Mouse (Mus musculus) E14TG2a.4 (cell line): ENCODE measurements around the gene Myo10.

ENCODE experiments used
- H3K27me3 ChIP-seq: 2 replicates; pipeline ENCODE4 v1.6.1; 2014; ENCODE audit warnings: low read length, control low read depth; ENCODE audit not compliant: insufficient read depth
- H3K36me3 ChIP-seq: 2 replicates; pipeline ENCODE4 v1.6.1; 2014; ENCODE audit warnings: low read length, control low read depth; ENCODE audit not compliant: insufficient read depth
- H3K4me1 ChIP-seq: replicated peaks from 2 replicates; pipeline ENCODE4 v1.6.1; 2014; ENCODE audit warnings: low read depth, low read length, control low read depth
- H3K4me3 ChIP-seq: replicated peaks from 2 replicates; pipeline ENCODE4 v1.5.1; 2014; ENCODE audit warnings: mild to moderate bottlenecking, low read length
- H3K9me3 ChIP-seq: 2 replicates; pipeline ENCODE4 v1.6.1; 2014; ENCODE audit warnings: low read length, control low read depth
- CTCF ChIP-seq: conservative IDR thresholded peaks from 2 replicates; pipeline ENCODE4 v1.5.1; 2014; ENCODE audit warnings: low read length
- NANOG ChIP-seq: IDR thresholded peaks from 2 replicates; pipeline ENCODE4 v1.6.1; 2014; ENCODE audit warnings: borderline replicate concordance, low read length, mixed read lengths
- POU5F1 ChIP-seq: IDR thresholded peaks from 2 replicates; pipeline ENCODE4 v1.6.1; 2014; ENCODE audit warnings: low read length, borderline replicate concordance

The Myo10 gene

DNA sequence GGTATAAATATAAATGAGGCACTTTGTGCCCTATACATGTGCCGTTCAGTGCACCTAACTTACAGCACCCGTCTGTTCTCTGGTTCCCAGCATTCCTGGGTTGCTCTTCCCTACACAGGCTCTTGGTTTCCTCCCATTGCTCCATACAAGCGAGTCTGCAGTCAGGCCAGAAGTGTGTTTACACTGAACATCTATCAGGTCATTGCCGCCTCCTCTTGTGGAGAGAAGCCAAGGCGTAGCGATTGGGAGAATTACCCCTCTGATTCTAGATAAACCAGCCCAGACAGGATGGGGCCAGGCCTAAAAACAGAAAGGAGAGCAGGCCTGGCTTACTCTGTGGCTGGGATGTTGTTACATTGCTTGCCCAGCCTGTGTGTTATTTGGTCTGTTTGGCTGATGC, 187.3 kb downstream of the Myo10 start:
- Histone ChIP-seq H3K27me3 (no peaks in the 10 kb centered on the region), H3K4me1 (peaks cover 77% of the 10 kb centered on the region), H3K9me3 (peaks cover 14% of the 10 kb centered on the region; the same call in 1 of the 2 replicates), H3K4me3 (no peak overlapping the region), H3K36me3 (peaks cover 98% of the 10 kb centered on the region)
- TF ChIP-seq CTCF (no peak), NANOG (no peak), POU5F1 (no peak)

- H3K4me3 ChIP-seq, result 0 out of 2 replicates have a peak overlapping the region, but pooled peaks have one; percentile 23
- peaks cover 84% of the 10 kb centered on the region for H3K36me3 ChIP-seq
- no peak for TF ChIP-seq NANOG
- TF ChIP-seq POU5F1, result no peak
- no peak for TF ChIP-seq CTCF
Observed at GRCm38 (mm10) chr15:25811834-25812250, 189.5 kb downstream of the Myo10 start.

GRCm38 (mm10) chr15:25812479-25812878, 190.2 kb downstream of the Myo10 start:
- peaks cover 78% of the 10 kb centered on the region for H3K36me3 ChIP-seq
- H3K4me1 ChIP-seq, result peaks cover 52% of the 10 kb centered on the region
- H3K4me3 ChIP-seq, result 0 out of 2 replicates have a peak overlapping the region, but pooled peaks have one; percentile 23
- no peak for TF ChIP-seq NANOG
- peaks cover 12% of the 10 kb centered on the region; the same call in 1 of the 2 replicates for H3K9me3 ChIP-seq
- no peaks in the 10 kb centered on the region for H3K27me3 ChIP-seq

More at GRCm38 (mm10) chr15:25811834-25812250, 189.5 kb downstream of the Myo10 start:
- Histone ChIP-seq H3K4me1 (peaks cover 59% of the 10 kb centered on the region), H3K9me3 (peaks cover 14% of the 10 kb centered on the region; the same call in 1 of the 2 replicates), H3K27me3 (no peaks in the 10 kb centered on the region)

DNA sequence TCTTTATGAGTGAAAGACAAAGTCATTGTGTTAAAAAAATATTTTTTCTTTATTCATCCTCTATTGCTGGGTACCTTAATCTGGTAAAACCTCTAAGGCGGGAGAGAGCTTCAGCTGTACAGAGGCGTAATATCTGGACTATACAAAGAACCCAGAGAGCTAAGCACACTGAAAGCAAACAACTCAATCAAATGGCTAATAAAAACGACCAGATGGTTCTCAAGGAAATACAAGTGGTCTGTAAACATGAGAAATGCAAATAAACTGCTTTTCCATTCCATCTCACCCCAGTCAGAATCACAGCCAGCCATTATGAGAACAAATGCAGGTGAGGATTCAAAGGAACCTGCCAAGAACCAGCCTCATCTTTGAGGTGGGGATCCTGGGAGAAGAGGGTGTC, 192.2 kb downstream of the Myo10 start:
- H3K27me3 ChIP-seq, result no peaks in the 10 kb centered on the region
- H3K36me3 ChIP-seq, result peaks cover 57% of the 10 kb centered on the region
- no peak for TF ChIP-seq NANOG
- TF ChIP-seq POU5F1, result no peak
- no peak for TF ChIP-seq CTCF
- no peak overlapping the region for H3K4me3 ChIP-seq
- 0 out of 2 replicates have a peak, but pooled peaks cover 7% of the 10 kb centered on the region for H3K9me3 ChIP-seq
- H3K4me1 ChIP-seq, result peaks cover 35% of the 10 kb centered on the region

DNA sequence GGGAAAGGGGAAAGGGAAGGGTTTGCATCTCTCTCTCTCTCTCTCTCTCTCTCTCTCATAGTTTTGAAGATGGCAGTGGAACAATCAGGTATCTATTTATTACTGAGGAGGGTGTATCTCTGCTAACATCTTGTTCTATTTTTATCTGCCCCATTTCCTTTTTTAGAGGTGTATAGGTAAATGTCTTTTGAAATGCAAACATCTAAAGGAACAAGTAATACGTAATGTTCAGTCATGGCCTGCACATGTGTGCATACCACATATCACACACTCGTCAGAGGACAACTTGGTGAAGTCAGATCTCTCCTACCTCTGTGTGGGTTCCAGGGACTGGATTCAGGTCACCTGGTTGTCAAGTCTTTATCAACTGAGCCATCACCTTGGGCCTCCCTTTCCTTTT, 194.9 kb downstream of the Myo10 start:
- TF ChIP-seq POU5F1 (no peak), NANOG (no peak), CTCF (no peak)
- H3K4me3 ChIP-seq, result no peak overlapping the region
- peaks cover 31% of the 10 kb centered on the region for H3K36me3 ChIP-seq
- H3K27me3 ChIP-seq, result no peaks in the 10 kb centered on the region
- H3K4me1 ChIP-seq, result peaks cover 10% of the 10 kb centered on the region
- H3K9me3 ChIP-seq, result peaks cover 13% of the 10 kb centered on the region

DNA sequence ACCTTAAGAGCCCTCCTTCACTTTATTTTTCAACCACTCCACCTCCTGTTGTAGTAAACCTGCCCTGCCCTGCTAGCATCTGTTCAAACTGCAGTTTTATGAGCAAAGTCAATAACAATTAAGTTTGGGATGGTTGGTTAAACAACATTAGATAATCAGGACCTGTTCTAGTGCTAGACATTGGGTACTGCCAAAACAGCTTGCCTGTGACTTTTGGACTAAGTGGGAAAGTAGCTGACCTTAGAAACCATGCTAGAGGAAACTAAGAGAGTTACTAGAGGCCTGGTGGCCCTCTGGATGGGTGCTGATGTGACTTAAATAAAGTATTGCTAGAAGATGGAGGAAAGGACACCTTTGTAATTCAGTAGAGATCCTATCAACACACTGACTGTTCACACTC, 199.7 kb downstream of the Myo10 start:
- Histone ChIP-seq H3K36me3 (no peaks in the 10 kb centered on the region), H3K4me1 (0 out of 2 replicates have a peak, but pooled peaks cover 2% of the 10 kb centered on the region)
- TF ChIP-seq POU5F1 (no peak), CTCF (no peak), NANOG (no peak)

DNA sequence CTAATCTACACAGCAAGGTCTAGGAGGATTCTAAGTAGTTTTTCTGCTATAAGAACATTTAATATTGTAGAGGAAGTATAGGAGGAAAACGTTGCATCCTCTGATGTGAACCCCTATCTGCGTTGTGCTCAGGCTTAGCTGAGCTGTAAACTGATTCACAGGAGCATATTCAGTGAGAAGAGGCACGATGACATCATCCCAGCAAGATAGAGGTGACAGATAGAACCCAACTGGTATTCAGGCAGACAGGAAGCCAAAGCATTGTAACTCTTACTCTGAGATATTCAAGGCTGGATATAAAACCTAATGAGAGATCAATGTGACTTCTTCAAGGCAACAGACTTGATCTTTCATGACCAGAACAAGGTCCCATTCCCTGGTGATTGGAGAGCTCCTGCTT, 200.3 kb downstream of the Myo10 start:
- H3K4me3 ChIP-seq, result no peak overlapping the region

More for the DNA sequence above, 199.7 kb downstream of the Myo10 start:
- Histone ChIP-seq H3K27me3 (no peaks in the 10 kb centered on the region; the same call in 1 of the 2 replicates), H3K4me3 (no peak overlapping the region), H3K9me3 (peaks cover 13% of the 10 kb centered on the region)

DNA sequence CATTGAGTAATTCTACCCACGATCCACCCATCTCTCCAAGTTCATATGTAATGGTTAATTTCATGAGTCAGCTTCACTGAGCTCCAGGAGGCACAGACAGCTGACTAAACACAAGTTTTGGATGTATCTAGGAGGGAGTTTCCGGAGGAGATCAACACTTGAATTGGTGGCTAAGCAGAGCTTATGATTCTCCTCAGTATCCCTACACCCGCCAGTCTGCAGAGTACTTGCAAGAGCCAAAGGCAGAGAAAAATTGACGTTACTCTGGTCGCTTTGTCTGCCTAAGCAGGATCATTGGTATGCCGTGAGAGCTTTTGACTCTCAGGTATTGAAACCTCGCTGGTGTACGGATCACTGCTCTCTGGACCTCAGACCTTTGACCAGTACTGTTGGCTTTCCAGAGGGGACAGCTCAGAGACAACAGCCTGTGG, 204.2 kb downstream of the Myo10 start:
- Histone ChIP-seq H3K36me3 (no peaks in the 10 kb centered on the region), H3K4me1 (peaks cover 24% of the 10 kb centered on the region), H3K27me3 (no peaks in the 10 kb centered on the region; the same call in 1 of the 2 replicates), H3K4me3 (no peak overlapping the region), H3K9me3 (no peaks in the 10 kb centered on the region)
- no peak for TF ChIP-seq NANOG

More for the DNA sequence above, 200.3 kb downstream of the Myo10 start:
- TF ChIP-seq CTCF (no peak), NANOG (no peak), POU5F1 (no peak)
- H3K4me1 ChIP-seq, result peaks cover 7% of the 10 kb centered on the region
- H3K9me3 ChIP-seq, result peaks cover 13% of the 10 kb centered on the region
- no peaks in the 10 kb centered on the region for H3K36me3 ChIP-seq
- H3K27me3 ChIP-seq, result no peaks in the 10 kb centered on the region; the same call in 1 of the 2 replicates

DNA sequence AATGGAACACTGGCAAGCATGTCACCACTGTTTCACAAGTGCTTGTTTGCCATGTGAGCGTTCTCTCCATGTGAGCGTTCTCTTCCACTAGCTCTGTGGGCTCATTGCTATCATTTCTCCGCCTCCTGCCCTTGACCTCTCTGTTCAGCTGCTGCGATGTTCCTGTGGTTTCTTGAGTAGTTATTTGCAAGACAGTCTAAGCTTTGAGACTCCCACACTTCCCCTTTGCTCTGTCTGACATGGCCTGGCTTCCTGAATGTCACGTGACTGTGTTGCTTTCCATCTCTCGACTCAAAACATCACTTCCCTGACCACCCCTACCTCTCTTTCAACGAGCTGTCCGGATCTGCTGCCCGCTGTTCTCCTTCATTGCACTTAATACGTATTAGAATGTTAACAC, 206.1 kb downstream of the Myo10 start:
- peaks cover 7% of the 10 kb centered on the region for H3K27me3 ChIP-seq
- no peaks in the 10 kb centered on the region for H3K9me3 ChIP-seq
- H3K4me1 ChIP-seq, result peaks cover 24% of the 10 kb centered on the region
- no peak overlapping the region for H3K4me3 ChIP-seq
- no peaks in the 10 kb centered on the region for H3K36me3 ChIP-seq
- TF ChIP-seq CTCF (no peak), NANOG (peak; percentile 76; the same call in 1 of the 2 replicates)
